Mouse (Mus musculus) myocyte (in vitro differentiated cells): ENCODE measurements around the gene Flot1. TPM values are rescaled to one million over a fixed set of nuclear protein-coding genes. Genes with fewer than 3 reads are reported as not detected.
"Not testable (repeated sequence)": the region's sequence is repeated elsewhere in the genome, so short reads cannot be mapped to it uniquely, and the experiment has no call there.

Source experiments
- H3K27me3 ChIP-seq: one replicate; pipeline ENCODE4 v1.6.1; 2011; ENCODE audit not compliant: control insufficient read depth, insufficient read depth, insufficient read length
- H3K36me3 ChIP-seq: one replicate; pipeline ENCODE4 v1.6.1; 2011; ENCODE audit not compliant: control insufficient read depth, insufficient read depth
- H3K4me2 ChIP-seq: one replicate; pipeline ENCODE4 v1.6.1; 2011; ENCODE audit warnings: low read depth, control low read depth
- H3K4me3 ChIP-seq: one replicate; pipeline ENCODE4 v1.5.1; 2011; ENCODE audit warnings: mild to moderate bottlenecking, control low read depth, moderate library complexity
- H3K79me2 ChIP-seq: one replicate; pipeline ENCODE4 v1.6.1; 2011; ENCODE audit not compliant: control insufficient read depth, insufficient read depth
- H3ac ChIP-seq: one replicate; pipeline ENCODE4 v1.6.1; 2011; ENCODE audit not compliant: control insufficient read depth, insufficient read length
- CEBPB ChIP-seq: IDR thresholded peaks from 2 replicates; pipeline ENCODE4 v1.6.1; 2011; ENCODE audit warnings: mild to moderate bottlenecking, moderate library complexity; ENCODE audit not compliant: poor library complexity, insufficient read depth, severe bottlenecking
- E2F4 ChIP-seq: IDR thresholded peaks from one replicate; pipeline ENCODE4 v1.6.1; 2011; ENCODE audit warnings: mild to moderate bottlenecking, control low read depth, moderate library complexity; ENCODE audit not compliant: insufficient read depth
- MAX ChIP-seq: IDR thresholded peaks from one replicate; pipeline ENCODE4 v1.6.1; 2011; ENCODE audit warnings: low read depth, mild to moderate bottlenecking, control low read depth
- MYOD1 ChIP-seq, 3 experiments: IDR thresholded peaks; one replicate each; pipeline ENCODE4 v1.6.1; 2011; ENCODE audit warnings: control low read depth in 2 of 3, low read depth in 2 of 3, mild to moderate bottlenecking in 2 of 3, moderate library complexity in 1 of 3; ENCODE audit not compliant: insufficient read length in 2 of 3, control insufficient read depth in 1 of 3
- MYOG ChIP-seq, 3 experiments: IDR thresholded peaks; one replicate each; pipeline ENCODE4 v1.6.1; 2011; ENCODE audit warnings: control low read depth in 2 of 3, low read depth in 2 of 3, mild to moderate bottlenecking in 2 of 3; ENCODE audit not compliant: insufficient read length in 2 of 3, control insufficient read depth in 1 of 3, insufficient read depth in 1 of 3
- POLR2A ChIP-seq: IDR thresholded peaks from one replicate; pipeline ENCODE4 v1.6.1; 2011; ENCODE audit warnings: low read depth, mild to moderate bottlenecking, control low read depth, moderate library complexity; ENCODE audit not compliant: insufficient read length
- POLR2AphosphoS2 ChIP-seq: IDR thresholded peaks from one replicate; pipeline ENCODE4 v1.6.1; 2011; ENCODE audit warnings: low read depth, control low read depth; ENCODE audit not compliant: insufficient read length
- REST ChIP-seq: IDR thresholded peaks from one replicate; pipeline ENCODE4 v1.6.1; 2011; ENCODE audit warnings: mild to moderate bottlenecking, control low read depth, moderate library complexity; ENCODE audit not compliant: insufficient read depth, insufficient read length
- SRF ChIP-seq: IDR thresholded peaks from one replicate; pipeline ENCODE4 v1.6.1; 2011; ENCODE audit warnings: low read depth; ENCODE audit not compliant: control insufficient read depth, insufficient read length
- TCF12 ChIP-seq: IDR thresholded peaks from one replicate; pipeline ENCODE4 v1.6.1; 2011; ENCODE audit warnings: mild to moderate bottlenecking, control low read depth; ENCODE audit not compliant: poor library complexity, insufficient read depth, severe bottlenecking
- TCF3 ChIP-seq: IDR thresholded peaks from one replicate; pipeline ENCODE4 v1.6.1; 2011; ENCODE audit warnings: low read depth, control low read depth; ENCODE audit not compliant: insufficient read length
- USF1 ChIP-seq: IDR thresholded peaks from one replicate; pipeline ENCODE4 v1.6.1; 2011; ENCODE audit warnings: low read depth, mild to moderate bottlenecking, control low read depth, moderate library complexity
- polyA plus RNA-seq: library from polyadenylated mRNA; unstranded; fragments of >200 nt; fragmentation: generic; extraction: Trizol; gene quantifications from one replicate; pipeline ENCODE4 v1.2.1, GENCODE M21; 2012; ENCODE audit warnings: missing spikeins

The Flot1 gene
- polyA plus RNA-seq, 1 experiment: 107 TPM

DNA sequence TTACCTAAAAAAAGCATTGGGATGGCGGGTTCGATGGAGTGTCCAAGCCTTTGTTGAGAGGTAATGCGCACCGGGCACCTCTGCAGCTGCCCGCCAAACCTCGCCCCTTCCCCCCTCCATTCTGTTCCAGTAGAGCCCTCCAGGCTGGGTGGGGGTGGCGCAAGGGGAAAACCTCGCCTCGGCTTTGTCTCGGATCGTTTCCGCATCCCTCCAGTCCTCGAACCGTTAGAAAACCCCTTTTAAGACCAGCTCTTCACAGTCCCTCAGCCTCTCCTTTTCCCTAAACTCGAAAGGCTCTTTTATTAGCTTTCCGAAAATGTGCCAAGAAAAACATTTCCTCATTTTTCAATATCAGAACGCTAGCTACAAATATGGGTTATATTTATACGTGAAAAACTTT lies 14.5 kb downstream of the Flot1 start:
- peak overlapping the region; percentile 32 for H3ac ChIP-seq
- peak overlapping the region; percentile 96 for H3K4me3 ChIP-seq
- no peak for TF ChIP-seq REST
- peak; percentile 15 for TF ChIP-seq POLR2A
- TF ChIP-seq POLR2AphosphoS2: peak; percentile 68
- no peak for TF ChIP-seq E2F4
- TF ChIP-seq MAX: no peak
- no peak for TF ChIP-seq USF1
- peak in 1 of 3 experiments; percentile 4 for TF ChIP-seq MYOD1 (IDR thresholded peaks at IDR 0.05; ENCODE audit: control insufficient read depth in 1 of 3, insufficient read length in 2 of 3, low read depth in 2 of 3)
- H3K36me3 ChIP-seq: peaks cover 30% of the 10 kb centered on the region
- H3K4me2 ChIP-seq: peak overlapping the region; percentile 36
- H3K79me2 ChIP-seq: peaks cover 53% of the 10 kb centered on the region
- H3K27me3 ChIP-seq: no peaks in the 10 kb centered on the region

DNA sequence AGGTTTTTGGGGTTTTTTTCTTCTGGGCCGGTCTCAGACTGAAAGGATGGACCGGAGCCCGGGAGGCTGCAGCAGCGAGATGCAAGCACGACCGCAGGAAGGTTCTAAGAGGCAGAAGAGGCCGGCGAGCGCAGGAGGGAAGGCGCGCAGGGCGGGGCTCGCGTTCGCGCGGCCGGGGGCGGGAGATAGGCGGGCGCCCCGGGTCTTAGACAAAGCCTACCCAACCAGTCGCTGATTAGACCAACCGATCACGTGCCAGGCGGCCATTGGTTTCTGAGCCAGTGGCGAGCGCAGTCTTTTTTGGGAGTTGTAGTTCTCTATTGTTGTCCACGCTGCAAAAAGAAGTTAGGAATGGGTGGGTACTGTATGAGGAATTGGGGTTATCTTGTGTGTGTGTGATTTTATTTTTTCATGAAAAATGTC lies 15.1 kb downstream of the Flot1 start, which contains the start of gene Tubb5:
Tubb5 (minus strand) TSS at position 185 of the 423 bp plus-strand sequence.
- peaks cover 30% of the 10 kb centered on the region for H3K36me3 ChIP-seq
- peaks cover 60% of the 10 kb centered on the region for H3K79me2 ChIP-seq
- peak within 1 kb of the TSS; percentile 32 for H3ac ChIP-seq
- TF ChIP-seq REST (peak; percentile 40), TCF12 (no peak), MAX (no peak), E2F4 (peak; percentile 47), POLR2AphosphoS2 (peak; percentile 97), MYOD1 (IDR thresholded peaks at IDR 0.05; ENCODE audit: control insufficient read depth in 1 of 3, insufficient read length in 2 of 3, low read depth in 2 of 3) (no peak), POLR2A (peak; percentile 95), CEBPB (no peak), MYOG (IDR thresholded peaks at IDR 0.05; ENCODE audit: control insufficient read depth in 1 of 3, insufficient read depth in 1 of 3, insufficient read length in 2 of 3, low read depth in 2 of 3) (no peak), USF1 (peak; percentile 96)
- peak within 1 kb of the TSS; percentile 96 for H3K4me3 ChIP-seq
- H3K4me2 ChIP-seq: peak within 1 kb of the TSS; percentile 79
- no peaks in the 10 kb centered on the region for H3K27me3 ChIP-seq

DNA sequence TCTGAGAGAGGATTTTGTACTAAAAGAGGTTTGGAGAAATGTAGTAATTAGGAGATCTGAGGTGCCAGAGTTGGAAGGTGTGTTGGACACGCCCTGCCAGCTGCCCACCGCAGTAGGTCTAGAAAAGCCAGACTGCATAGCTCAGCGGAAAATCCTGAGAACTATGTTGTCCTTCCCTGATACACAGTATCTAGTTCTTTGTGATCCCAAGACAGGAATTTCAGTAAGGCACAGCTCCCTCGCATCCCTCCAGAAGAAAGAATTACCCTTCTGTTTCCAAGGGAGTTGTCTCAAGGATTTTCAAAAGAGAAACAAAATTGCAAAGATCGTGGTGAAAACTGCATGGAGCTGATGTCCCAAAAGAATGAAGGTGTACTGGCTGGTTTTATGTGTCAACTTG lies 15.5 kb downstream of the Flot1 start:
- peak in 1 of 3 experiments; percentile 36 for TF ChIP-seq MYOG (IDR thresholded peaks at IDR 0.05; ENCODE audit: control insufficient read depth in 1 of 3, insufficient read depth in 1 of 3, insufficient read length in 2 of 3, low read depth in 2 of 3)
- no peak for TF ChIP-seq TCF3
- no peak for TF ChIP-seq POLR2AphosphoS2
- TF ChIP-seq MYOD1 (IDR thresholded peaks at IDR 0.05; ENCODE audit: control insufficient read depth in 1 of 3, insufficient read length in 2 of 3, low read depth in 2 of 3): peak in 1 of 3 experiments; percentile 13
- Histone ChIP-seq H3K79me2 (peaks cover 61% of the 10 kb centered on the region), H3ac (no peak overlapping the region), H3K36me3 (peaks cover 29% of the 10 kb centered on the region), H3K4me2 (peak overlapping the region; percentile 79), H3K27me3 (no peaks in the 10 kb centered on the region), H3K4me3 (peak overlapping the region; percentile 96)

DNA sequence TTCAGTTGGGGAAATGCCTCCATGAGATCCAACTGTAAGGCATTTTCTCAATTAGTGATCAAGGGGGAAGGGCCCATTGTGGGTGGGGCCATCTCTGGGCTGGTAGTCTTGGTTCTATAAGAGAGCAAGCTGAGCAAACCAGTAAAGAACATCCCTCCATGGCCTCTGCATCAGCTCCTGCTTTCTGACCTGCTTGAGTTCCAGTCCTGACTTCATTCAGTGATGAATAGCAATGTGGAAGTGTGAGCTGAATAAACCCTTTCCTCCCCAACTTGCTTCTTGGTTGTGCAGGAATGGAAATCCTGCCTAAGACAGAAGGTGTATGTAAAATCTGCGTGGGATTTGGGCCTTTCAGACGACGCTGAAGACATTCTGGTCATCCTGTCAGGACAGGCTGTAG lies 16.0 kb downstream of the Flot1 start:
- H3ac ChIP-seq, H3K27me3 ChIP-seq: not testable (repeated sequence)
- H3K4me3 ChIP-seq: peak overlapping the region; percentile 96
- H3K4me2 ChIP-seq: peak overlapping the region; percentile 79
- peaks cover 58% of the 10 kb centered on the region for H3K79me2 ChIP-seq
- peaks cover 26% of the 10 kb centered on the region for H3K36me3 ChIP-seq

DNA sequence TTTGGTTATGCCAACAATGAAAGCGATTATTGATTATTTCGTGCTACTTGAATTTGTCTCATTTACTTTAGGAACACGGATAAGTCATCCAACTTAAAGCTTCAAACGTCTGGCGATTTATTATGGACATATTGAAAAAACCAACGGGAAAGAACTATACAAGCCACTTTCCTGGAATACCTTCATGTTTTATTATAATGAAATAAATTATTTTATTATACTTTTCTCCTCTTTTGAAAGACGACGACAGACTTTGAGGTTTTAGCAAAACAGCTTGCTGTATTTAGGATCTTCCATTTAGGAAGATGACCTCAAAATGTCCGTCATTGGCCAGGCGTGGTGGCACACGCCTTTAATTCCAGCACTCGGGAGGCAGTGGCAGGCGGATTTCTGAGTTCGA lies 17.5 kb downstream of the Flot1 start:
- peak overlapping the region; percentile 64 for H3K4me3 ChIP-seq
- TF ChIP-seq POLR2AphosphoS2: no peak
- H3K79me2 ChIP-seq: peaks cover 42% of the 10 kb centered on the region

DNA sequence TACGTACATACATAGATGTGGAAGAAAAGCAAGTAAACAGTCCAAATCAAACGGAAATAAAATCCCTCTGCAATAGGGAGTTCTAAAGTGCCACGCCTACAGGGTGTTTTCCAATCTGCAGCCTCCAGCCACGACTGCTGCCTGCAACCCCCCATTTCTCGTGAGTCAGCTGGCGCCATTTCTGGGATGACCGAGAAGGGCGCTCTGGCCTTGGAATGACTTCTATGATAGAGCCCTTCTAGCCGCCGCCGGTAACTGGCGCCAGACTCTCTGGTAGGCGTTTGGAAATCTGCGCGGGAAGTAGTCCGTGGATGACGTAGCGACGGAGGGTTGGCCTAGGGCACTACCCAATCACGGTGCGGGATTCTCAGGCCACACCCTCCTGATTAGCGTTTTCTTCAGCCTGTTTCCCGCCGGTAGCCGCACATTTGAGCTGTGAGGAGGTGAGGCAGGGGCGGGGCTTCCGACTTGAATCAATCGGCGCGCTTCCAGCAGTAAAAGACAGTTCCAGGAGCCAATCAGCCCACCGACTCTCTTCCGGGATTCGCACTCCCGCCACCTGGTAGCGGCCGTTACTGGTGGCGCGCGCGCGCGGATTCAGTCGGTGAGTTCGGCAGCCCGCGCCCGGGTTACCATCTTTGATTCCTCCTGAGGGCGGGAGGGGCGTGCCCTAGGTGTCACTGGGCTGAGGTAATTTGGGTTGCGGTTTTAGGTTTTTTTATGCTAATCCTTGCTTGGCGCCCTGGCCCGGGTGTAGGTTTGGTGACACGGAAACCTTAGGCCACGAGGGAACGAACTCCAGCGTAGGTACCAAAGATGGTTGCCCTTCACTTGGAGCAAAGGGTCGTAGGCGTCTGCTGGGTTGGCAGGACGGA lies 18.3 kb downstream of the Flot1 start, which contains the start of gene Mdc1:
Mdc1 (plus strand) TSS at position 440 of the 875 bp plus-strand sequence.
- peaks cover 35% of the 10 kb centered on the region for H3K79me2 ChIP-seq
- H3K4me2 ChIP-seq: peak within 1 kb of the TSS; percentile 86
- no peak within 1 kb of the TSS for H3ac ChIP-seq
- H3K4me3 ChIP-seq: peak within 1 kb of the TSS; percentile 64
- TF ChIP-seq MYOD1 (IDR thresholded peaks at IDR 0.05; ENCODE audit: control insufficient read depth in 1 of 3, insufficient read length in 2 of 3, low read depth in 2 of 3) (peak in 2 of 3 experiments; percentile 21 to 49), POLR2A (peak; percentile 53), MYOG (IDR thresholded peaks at IDR 0.05; ENCODE audit: control insufficient read depth in 1 of 3, insufficient read depth in 1 of 3, insufficient read length in 2 of 3, low read depth in 2 of 3) (peak in 1 of 3 experiments; percentile 51), TCF12 (no peak), CEBPB (peak; percentile 39; the same call in 1 of the 2 replicates), TCF3 (no peak), SRF (peak; percentile 37), E2F4 (peak; percentile 94)
- H3K36me3 ChIP-seq: peaks cover 12% of the 10 kb centered on the region
- H3K27me3 ChIP-seq: no peaks in the 10 kb centered on the region

More for the DNA sequence above, 17.5 kb downstream of the Flot1 start:
- H3K27me3 ChIP-seq: no peaks in the 10 kb centered on the region
- H3ac ChIP-seq: no peak overlapping the region
- peaks cover 18% of the 10 kb centered on the region for H3K36me3 ChIP-seq
- H3K4me2 ChIP-seq: peak overlapping the region; percentile 61
